Mouse (Mus musculus) megakaryocyte, adult 5-6 weeks (primary cell): ENCODE results near the gene Dlx1. TPM values are rescaled to one million over a fixed set of nuclear protein-coding genes. Genes with fewer than 3 reads are reported as not detected.

Source experiments
- ATAC-seq: 2 replicates; pipeline ENCODE4 v1.8.0; 2016; ENCODE audit warnings: mild to moderate bottlenecking, inconsistent platforms; ENCODE audit not compliant: poor library complexity, severe bottlenecking
- total RNA-seq, 2 experiments: library from RNA; stranded (forward) in 1 of 2; stranded (reverse) in 1 of 2; fragments of 153-499, 151-499 nt in 1 of 2; fragments of 221-1000, 200-1000 nt in 1 of 2; gene quantifications; 2 replicates each; pipeline versions ENCODE4 v1.2.3 to v1.2.4; 2015 to 2017

Gene Dlx1
- total RNA-seq, 2 experiments from 2014 or later = not detected

- ATAC-seq = no peak
Measured at GRCm38 (mm10) chr2:71527323-71528013, 445 bp upstream of the Dlx1 start.

GRCm38 (mm10) chr2:71528714-71529510 is 999 bp downstream of the Dlx1 start:
- ATAC-seq = no peak

DNA sequence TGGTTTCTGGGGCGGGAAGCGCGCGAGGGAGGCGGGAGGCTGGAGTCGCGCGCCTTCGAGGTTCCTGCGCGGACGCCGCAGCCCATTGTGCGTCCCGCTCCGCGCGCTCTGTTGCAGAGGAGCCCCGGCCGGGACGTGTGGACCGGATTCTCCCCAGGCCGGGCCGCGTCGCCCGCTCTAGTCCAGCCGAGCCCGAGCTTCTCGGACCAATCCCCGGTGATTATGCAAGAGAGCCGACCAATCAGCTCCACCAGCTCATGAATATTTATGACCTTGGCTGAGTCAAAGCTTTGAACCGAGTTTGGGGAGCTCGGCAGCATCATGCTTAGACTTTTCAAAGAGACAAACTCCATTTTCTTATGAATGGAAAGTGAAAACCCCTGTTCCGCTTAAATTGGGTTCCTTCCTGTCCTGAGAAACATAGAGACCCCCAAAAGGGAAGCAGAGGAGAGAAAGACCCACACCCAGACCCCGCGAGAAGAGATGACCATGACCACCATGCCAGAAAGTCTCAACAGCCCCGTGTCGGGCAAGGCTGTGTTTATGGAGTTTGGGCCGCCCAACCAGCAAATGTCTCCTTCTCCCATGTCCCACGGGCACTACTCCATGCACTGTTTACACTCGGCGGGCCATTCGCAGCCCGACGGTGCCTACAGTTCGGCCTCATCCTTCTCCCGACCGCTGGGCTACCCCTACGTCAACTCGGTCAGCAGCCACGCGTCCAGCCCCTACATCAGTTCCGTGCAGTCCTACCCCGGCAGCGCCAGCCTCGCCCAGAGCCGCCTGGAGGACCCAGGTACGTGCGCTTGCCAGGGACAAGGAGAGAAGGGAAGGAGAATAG is 1.8 kb downstream of the Dlx1 start:
- peak; percentile 78 for ATAC-seq

GRCm38 (mm10) chr2:71530391-71531123 is 2.6 kb downstream of the Dlx1 start:
- no peak for ATAC-seq

- no peak for ATAC-seq
Measured at GRCm38 (mm10) chr2:71531124-71531590, 3.2 kb downstream of the Dlx1 start.

DNA sequence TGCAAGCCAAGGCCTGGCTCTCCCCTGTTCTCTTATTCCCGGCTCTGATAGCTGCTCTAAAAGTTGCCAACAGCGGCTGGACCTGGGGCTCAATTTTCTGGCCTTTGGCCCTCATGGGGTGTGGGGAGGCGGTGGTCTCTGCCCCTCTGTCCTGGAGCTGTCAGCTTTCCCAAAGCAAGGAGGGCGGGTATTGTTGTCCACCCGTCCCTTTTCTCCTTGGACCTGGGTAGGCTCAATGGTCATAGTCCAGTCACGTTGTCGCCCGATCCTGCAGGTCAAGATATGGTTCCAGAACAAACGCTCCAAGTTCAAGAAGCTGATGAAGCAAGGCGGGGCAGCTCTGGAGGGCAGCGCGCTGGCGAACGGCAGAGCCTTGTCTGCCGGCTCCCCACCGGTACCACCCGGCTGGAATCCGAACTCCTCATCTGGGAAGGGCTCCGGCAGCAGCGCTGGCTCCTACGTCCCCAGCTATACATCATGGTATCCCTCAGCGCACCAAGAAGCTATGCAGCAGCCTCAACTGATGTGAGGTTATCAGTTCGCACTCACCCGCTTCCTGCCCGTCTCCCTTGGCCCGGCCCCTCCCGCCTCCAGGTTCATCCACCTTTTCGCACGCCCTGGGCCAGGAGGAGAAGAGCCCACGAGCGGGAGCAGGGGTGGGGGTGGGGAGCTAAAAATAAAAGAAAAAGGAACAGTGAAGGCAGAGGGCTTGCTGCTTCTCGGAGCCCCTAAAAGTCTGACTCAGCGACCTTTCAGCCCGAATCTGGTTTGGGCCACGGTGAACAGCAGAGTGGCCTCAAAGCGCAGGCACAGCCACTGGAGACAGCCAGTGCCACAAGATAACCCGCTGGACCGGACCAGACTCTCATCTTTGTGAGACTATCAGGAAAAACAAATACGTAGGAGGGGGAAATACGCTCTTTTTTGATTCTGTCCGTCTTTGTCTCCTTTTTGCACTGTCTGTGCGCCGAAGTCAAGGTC is 4.4 kb downstream of the Dlx1 start:
- ATAC-seq = no peak

GRCm38 (mm10) chr2:71533094-71533493 is 5.2 kb downstream of the Dlx1 start:
- no peak for ATAC-seq

- ATAC-seq = no peak
Measured at GRCm38 (mm10) chr2:71534242-71535052, 6.5 kb downstream of the Dlx1 start.

DNA sequence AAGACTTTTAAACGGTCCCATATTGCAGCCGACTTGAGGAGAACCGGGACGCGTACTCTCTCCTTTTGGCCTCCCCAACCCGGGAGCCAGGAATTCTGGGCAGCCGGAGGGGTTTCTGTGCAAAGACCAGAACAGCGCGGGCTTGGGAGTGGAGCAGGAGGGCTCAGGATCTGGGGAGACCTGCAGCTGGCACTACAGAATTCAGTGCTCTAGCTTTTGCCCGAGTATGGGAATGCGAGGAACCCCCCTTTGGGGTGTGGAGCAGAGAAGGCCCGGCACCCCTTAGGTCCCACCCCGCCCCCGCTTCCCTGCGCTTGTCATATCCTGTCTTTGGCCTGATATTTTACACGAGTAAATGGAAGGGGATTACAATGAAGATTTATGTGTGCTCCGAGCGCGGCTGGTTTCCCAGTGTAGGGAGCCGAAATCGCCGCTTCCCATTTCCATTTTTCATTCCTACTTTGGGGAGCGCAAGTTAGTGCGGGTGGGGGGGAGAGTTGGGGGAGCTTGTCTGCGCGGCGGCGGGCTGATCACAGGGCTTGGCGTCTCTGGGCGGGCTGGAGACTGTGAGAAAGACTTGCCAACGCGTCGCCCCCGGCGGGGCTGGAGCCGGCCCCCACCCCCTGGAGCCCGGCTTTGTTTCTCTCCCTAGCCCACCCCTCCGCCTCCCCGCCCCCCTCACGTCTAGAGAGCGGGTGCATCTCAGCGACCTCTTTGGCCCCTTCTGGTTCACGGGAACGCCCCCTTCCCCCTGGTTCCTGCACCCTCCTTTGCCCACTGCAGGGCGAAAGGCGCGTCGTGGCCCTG is 12.9 kb downstream of the Dlx1 start:
- ATAC-seq = no peak

DNA sequence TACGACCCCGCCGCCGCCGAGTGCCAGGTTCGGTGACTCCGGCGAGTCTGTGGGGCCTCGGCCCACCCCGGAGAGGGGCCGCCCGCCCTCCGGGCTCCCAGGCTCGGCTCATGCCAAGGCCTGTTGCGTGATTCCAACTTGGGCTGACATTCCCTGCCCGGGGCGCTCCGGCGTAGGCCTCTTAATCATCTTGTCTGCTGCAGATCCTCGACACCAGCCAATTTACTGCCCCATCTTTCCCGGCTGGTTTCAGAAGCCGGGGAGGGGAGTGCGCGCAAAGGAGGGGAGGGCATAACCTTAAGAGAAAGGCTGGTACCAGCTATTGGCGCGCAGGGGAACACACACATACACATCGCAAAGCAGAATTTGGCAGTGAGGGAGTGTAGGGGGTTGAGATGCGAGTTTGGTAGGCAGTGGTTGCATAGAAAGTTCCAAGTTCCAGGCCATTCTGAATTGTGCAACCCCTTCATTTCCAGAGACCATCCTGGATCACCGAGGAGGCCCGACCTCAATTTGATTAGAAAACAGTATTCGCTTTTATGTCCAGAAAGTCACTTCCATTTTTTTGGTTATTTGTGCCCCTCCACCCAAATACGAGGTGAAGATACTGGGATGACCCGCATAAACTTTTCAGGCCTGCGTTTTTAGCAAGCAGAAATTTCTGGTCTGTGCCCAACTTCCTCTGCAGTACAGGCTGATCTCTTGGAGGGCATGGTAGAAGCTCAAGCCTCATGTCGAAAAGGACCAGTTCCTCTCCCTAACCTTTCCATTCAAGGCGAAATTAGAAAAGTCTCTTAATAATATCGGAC is 13.7 kb downstream of the Dlx1 start:
- ATAC-seq = no peak

DNA sequence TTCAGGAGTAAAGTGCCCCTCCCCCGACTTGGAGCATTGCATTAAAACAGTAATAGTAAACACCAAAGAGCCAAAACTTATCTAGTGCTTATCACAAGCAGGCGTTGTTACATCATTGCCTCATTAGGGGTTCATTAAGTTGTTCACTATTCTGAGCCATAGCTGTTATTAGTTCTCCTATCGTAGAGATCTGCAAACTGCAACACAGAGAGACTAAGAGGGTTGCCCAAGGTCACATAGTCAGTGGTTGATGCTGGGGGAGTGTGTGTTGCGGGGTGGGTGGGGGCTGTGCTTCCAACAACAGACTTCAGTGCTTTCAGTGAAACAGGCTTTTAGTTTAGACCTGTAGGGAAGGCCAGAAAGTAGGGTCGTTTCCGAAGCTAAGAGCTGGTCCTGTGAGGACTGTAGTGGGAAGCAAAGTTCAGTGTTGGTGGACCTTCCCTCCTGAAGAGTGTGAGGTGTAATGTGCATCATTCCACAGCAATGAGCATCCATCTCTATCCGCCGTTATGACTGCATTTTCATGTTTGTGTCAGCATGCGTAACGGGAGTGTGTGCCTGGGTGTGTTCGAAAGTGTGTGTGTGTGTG is 14.4 kb downstream of the Dlx1 start:
- ATAC-seq = no peak

DNA sequence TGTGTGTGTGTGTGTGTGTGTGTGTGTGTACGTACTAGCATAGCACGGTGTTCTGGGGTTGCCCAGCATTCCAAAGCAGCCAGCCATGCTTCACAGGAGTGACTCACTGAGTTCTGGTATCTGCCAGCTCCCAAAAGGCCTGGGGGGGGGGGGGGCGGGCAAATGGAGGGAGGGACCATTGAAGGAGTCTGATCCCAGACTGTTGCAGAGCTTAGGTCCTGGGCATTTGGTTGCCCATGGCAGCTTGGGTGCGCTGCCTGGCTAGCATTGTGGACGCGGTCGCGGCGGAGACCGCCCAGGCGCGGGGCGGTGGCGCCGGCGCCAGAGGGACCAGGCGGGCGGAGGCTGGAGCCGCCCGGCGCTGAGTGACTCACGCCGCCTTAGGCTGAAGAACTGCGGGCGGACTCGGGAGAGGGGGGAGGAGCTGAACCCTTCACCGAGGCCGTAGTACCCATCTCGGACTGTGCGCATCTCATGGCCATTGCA is 14.9 kb downstream of the Dlx1 start:
- ATAC-seq = peak; percentile 54

- ATAC-seq = no peak
Measured at GRCm38 (mm10) chr2:71543531-71543930, 15.6 kb downstream of the Dlx1 start.

DNA sequence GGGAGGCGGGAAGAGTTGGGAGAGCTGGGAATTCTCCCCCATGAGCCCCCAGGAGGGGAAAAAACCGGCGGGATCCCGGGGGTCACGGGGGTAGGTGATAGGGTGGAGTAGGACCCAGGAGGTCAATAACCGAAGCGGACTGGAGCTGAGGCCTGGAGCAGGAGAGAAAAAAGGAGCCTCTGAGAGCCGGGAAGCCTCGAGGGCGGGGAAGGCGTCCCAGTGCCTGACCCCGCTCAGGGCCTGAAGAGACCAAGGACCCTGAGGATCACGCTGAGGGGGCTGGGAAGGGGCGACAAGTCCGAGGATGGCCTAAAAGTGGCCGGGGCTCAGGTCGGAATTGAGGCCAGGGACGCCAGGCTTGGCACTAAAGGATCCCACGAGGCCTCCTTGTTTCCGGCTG is 16.0 kb downstream of the Dlx1 start:
- ATAC-seq = no peak

- no peak for ATAC-seq
Measured at GRCm38 (mm10) chr2:71544391-71545285, 16.7 kb downstream of the Dlx1 start.
